Mouse (Mus musculus) B cell, adult (primary cell): Measurements from ENCODE around the gene Nudt19. TPM values are rescaled to one million over a fixed set of nuclear protein-coding genes. Genes with fewer than 3 reads are reported as not detected.

ENCODE experiments used
- total RNA-seq: library from RNA; stranded (reverse); gene quantifications from 4 replicates; pipeline ENCODE4 v1.2.4, GENCODE M21; 2023; ENCODE audit not compliant: inconsistent age

Gene Nudt19
- total RNA-seq = 24.6 to 30.0 TPM (median 26.6 TPM) in 4 replicates

DNA sequence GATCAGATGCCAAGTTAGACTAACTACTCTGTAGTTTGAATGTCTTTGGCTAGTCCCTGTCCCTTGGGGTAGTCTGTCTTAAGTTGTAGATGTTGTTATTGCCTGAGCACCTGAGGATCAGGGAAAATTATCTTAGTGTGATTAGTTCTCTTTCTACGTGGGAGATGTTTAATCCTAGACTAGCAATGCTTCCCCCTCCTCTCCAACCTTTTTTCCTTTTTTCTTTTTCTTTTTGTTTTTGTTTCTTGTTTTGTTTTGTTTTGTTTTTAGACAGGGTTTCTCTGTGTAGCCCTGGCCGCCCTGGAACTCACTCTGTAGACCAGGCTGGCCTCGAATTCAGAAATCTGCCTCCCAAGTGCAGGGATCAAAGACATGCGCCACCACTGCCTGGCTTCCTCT is at the start of gene Nudt19:
TSS of gene Nudt19 (minus strand) at position 100 of the 399 bp plus-strand sequence.

DNA sequence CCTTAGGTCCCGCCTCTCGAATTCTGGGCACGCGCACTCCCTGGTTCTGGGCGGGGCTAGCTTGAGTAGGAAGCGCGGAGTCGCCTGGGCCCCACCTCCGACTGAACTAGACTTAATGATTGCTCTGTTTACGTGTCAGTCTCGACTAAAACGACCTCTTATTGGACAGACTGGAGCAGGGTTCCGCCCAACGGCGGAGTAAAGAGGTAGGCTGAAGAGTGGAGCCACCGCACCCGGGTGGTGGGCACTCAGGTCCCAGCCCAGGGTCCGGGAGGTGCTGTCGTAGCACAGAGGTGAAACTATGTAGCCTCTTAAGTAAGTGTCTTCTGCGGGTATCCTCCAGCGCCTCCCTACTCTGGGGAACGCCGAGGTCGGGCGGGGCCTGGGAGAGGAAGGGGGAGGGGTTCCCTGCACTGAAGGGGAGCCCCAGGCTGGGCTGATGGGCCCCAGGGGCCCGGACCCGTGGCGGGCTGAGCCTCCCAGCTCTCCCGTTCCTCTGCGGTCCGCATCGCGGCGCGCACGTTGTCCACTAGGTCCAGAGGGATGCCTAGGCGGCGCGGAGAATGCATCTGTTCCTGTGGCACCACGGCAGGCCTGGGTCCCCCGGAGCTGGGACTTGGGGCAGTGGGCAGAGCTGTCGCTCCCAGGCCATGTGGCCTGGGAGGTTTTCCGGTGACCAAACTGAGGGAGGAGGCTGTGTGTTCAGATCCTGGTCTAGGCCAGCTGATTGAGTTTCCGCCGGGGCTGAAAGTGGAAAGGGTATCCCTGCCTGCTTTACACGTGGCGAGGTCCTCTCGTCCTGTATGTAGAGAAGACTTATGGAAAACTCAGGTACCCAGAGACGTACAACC is 30.2 kb upstream of the Nudt19 start, which contains the start of gene Ankrd27:
TSS of gene Ankrd27 (plus strand) at position 190 of the 851 bp plus-strand sequence.

GRCm38 (mm10) chr7:35585191-35586054 is 29.3 kb upstream of the Nudt19 start, which contains the start of gene Rgs9bp:
Gene Rgs9bp (minus strand): TSS chr7:35585582.

GRCm38 (mm10) chr7:35537562-35537961 is 18.5 kb downstream of the Nudt19 start, which contains the start of gene Tdrd12:
Gene Tdrd12 (minus strand): TSS chr7:35537745.

Other genes with a start within 250 kb of the Nudt19 start
- gene Gpatch1, start 237.9 kb downstream of the Nudt19 start, total RNA-seq = 15.5 to 22.8 TPM (median 19.9 TPM) in 4 replicates
- gene Rhpn2, start 222.1 kb downstream of the Nudt19 start, total RNA-seq = 0.18 to 1.1 TPM (median 0.55 TPM) in 3 of 4 replicates, not detected in the other
- gene Faap24, start 159.5 kb downstream of the Nudt19 start, total RNA-seq = 12.2 to 12.5 TPM (median 12.4 TPM) in 4 replicates
- 25.0 to 39.3 TPM (median 32.5 TPM) in 4 replicates for gene Cep89, start 159.3 kb downstream of the Nudt19 start, total RNA-seq
- not detected in 4 replicates for gene Slc7a9, start 107.5 kb downstream of the Nudt19 start, total RNA-seq
- gene Tdrd12, start 18.6 kb downstream of the Nudt19 start, total RNA-seq = not detected in 4 replicates
- gene Rgs9bp, start 29.3 kb upstream of the Nudt19 start, total RNA-seq = 0.06 to 0.21 TPM (median 0.13 TPM) in 3 of 4 replicates, not detected in the other
- 32.4 to 43.0 TPM (median 34.7 TPM) in 4 replicates for gene Ankrd27, start 29.9 kb upstream of the Nudt19 start, total RNA-seq
- 42.4 to 59.7 TPM (median 53.9 TPM) in 4 replicates for gene Pdcd5, start 91.2 kb upstream of the Nudt19 start, total RNA-seq
- gene Dpy19l3, start 198.2 kb upstream of the Nudt19 start, total RNA-seq = 36.3 to 56.3 TPM (median 48.9 TPM) in 4 replicates
- gene Zfp507, start 246.7 kb upstream of the Nudt19 start, total RNA-seq = 79.9 to 87.4 TPM (median 83.3 TPM) in 4 replicates